Mouse (Mus musculus) liver, embryonic 14.5 days (tissue): ENCODE data around the gene Tsen34.

Experiments
- CTCF ChIP-seq: IDR thresholded peaks from 2 replicates; pipeline ENCODE4 v1.5.1; 2016; ENCODE audit warnings: antibody characterized with exemption, low read depth, control low read depth
- EP300 ChIP-seq: IDR thresholded peaks from 2 replicates; pipeline ENCODE4 v1.6.1; 2016; ENCODE audit warnings: antibody characterized with exemption, low read depth

DNA sequence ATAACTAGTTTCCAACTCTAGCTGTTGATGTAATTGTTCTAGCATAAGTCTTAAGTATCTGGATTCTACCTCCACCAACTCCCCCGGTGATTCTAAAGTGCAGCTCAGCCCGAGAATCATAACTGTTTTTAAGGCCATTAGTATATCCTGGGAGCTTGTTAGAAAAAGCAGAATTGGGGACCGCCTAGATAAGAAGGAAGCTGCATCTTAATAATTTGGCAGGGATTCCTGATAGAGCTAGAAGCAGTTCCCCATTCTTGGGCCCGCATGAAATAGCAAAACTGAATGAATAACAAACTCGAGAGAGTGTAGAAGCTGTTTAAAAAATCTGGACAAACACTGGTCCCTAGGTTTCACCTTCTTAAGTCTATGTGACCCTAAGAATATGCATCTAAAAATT lies 49.3 kb upstream of the Tsen34 start:
- TF ChIP-seq EP300: no peak
- TF ChIP-seq CTCF: no peak
